Mouse (Mus musculus) CH12.LX (cell line): ENCODE data around the gene Pdcd6ip. TPM values are rescaled to one million over a fixed set of nuclear protein-coding genes. Genes with fewer than 3 reads are reported as not detected.

ENCODE experiments used
- DNase-seq: peaks from one replicate; pipeline ENCODE4 v3.0.0-alpha.2; 2013; ENCODE audit errors: extremely low read depth
- H3K27ac ChIP-seq: 2 replicates; pipeline ENCODE4 v1.5.1; 2012; ENCODE audit warnings: low read depth, mild to moderate bottlenecking, control low read depth, moderate library complexity; ENCODE audit not compliant: insufficient read depth
- H3K27me3 ChIP-seq: replicated peaks from 2 replicates; pipeline ENCODE3; 2012; ENCODE audit warnings: inconsistent platforms
- H3K36me3 ChIP-seq, 2 experiments: replicated peaks in 1 of 2; 2 replicates each; pipeline versions ENCODE3 to v1.6.1; 2012; ENCODE audit warnings: inconsistent platforms in 1 of 2, low read length in 1 of 2, mild to moderate bottlenecking in 1 of 2, mixed read lengths in 1 of 2, moderate library complexity in 1 of 2; ENCODE audit not compliant: control insufficient read depth in 1 of 2, insufficient read depth in 1 of 2
- H3K4me1 ChIP-seq, 2 experiments: 2 replicates each; pipeline ENCODE4 v1.6.1; 2012; ENCODE audit warnings: inconsistent platforms in 1 of 2, moderate library complexity in 1 of 2; ENCODE audit not compliant: insufficient read depth in 2 of 2, control insufficient read depth in 1 of 2
- H3K4me2 ChIP-seq: 2 replicates; pipeline ENCODE4 v1.6.1; 2012; ENCODE audit warnings: low read depth, mild to moderate bottlenecking, control low read depth; ENCODE audit not compliant: poor library complexity, insufficient read depth, severe bottlenecking
- H3K4me3 ChIP-seq, 3 experiments: fragments of 150-350 bp in 1 of 3; sonication (generic) in 1 of 3; replicated peaks in 1 of 3; 2 replicates each; pipeline versions ENCODE3 to v1.5.1; 2011 to 2012; ENCODE audit warnings: low read depth in 2 of 3, low read length in 2 of 3, mild to moderate bottlenecking in 2 of 3, moderate library complexity in 2 of 3, control low read depth in 1 of 3, improper control_type of control experiment in 1 of 3, inconsistent platforms in 1 of 3, mixed read lengths in 1 of 3; ENCODE audit not compliant: poor library complexity in 1 of 3
- H3K79me2 ChIP-seq: replicated peaks from 2 replicates; pipeline ENCODE4 v1.6.1; 2012; ENCODE audit warnings: mild to moderate bottlenecking, moderate library complexity; ENCODE audit not compliant: control insufficient read depth, poor library complexity, insufficient read depth, severe bottlenecking; ENCODE audit errors: extremely low read depth
- H3K9ac ChIP-seq: 2 replicates; pipeline ENCODE4 v1.6.1; 2012; ENCODE audit warnings: low read depth, mild to moderate bottlenecking, control low read depth, moderate library complexity; ENCODE audit not compliant: insufficient read depth
- H3K9me3 ChIP-seq: replicated peaks from 2 replicates; pipeline ENCODE3; 2012; ENCODE audit warnings: low read length, inconsistent platforms, mixed read lengths
- BHLHE40 ChIP-seq: IDR thresholded peaks from 2 replicates; pipeline ENCODE4 v1.6.1; 2011; ENCODE audit warnings: mild to moderate bottlenecking, low read depth, low read length, improper control_type of control experiment
- CTCF ChIP-seq, 2 experiments: IDR thresholded peaks in 1 of 2; conservative IDR thresholded peaks in 1 of 2; 2 replicates each; pipeline ENCODE4 v1.5.1; 2011 to 2012; ENCODE audit warnings: low read depth in 2 of 2, low read length in 2 of 2, improper control_type of control experiment in 1 of 2, inconsistent platforms in 1 of 2, mild to moderate bottlenecking in 1 of 2, moderate library complexity in 1 of 2
- EP300 ChIP-seq: IDR thresholded peaks from 2 replicates; pipeline ENCODE4 v1.6.1; 2011; ENCODE audit warnings: low read length, improper control_type of control experiment
- GABPA ChIP-seq: IDR thresholded peaks from 2 replicates; pipeline ENCODE4 v1.6.1; 2012; ENCODE audit warnings: low read depth, low read length, improper control_type of control experiment, inconsistent platforms; ENCODE audit not compliant: insufficient replicate concordance
- HCFC1 ChIP-seq: IDR thresholded peaks from 2 replicates; pipeline ENCODE4 v1.6.1; 2012; ENCODE audit warnings: low read depth, mild to moderate bottlenecking, inconsistent platforms, low read length, improper control_type of control experiment
- IRF4 ChIP-seq: IDR thresholded peaks from 2 replicates; pipeline ENCODE4 v1.6.1; 2014; ENCODE audit warnings: low read depth, mild to moderate bottlenecking, inconsistent platforms, low read length, improper control_type of control experiment
- JUND ChIP-seq: conservative IDR thresholded peaks from 2 replicates; pipeline ENCODE4 v1.6.1; 2011; ENCODE audit warnings: low read depth, low read length, improper control_type of control experiment
- KAT2A ChIP-seq: IDR thresholded peaks from 2 replicates; pipeline ENCODE4 v1.6.1; 2012; ENCODE audit warnings: low read length, improper control_type of control experiment, inconsistent platforms; ENCODE audit not compliant: insufficient replicate concordance
- MAX ChIP-seq: IDR thresholded peaks from 2 replicates; pipeline ENCODE4 v1.6.1; 2011; ENCODE audit warnings: low read length, improper control_type of control experiment
- MEF2A ChIP-seq: IDR thresholded peaks from 2 replicates; pipeline ENCODE4 v1.6.1; 2014; ENCODE audit warnings: low read depth, mild to moderate bottlenecking, inconsistent platforms, low read length, improper control_type of control experiment, borderline replicate concordance
- NELFE ChIP-seq: IDR thresholded peaks from 2 replicates; pipeline ENCODE4 v1.6.1; 2011; ENCODE audit warnings: low read depth, low read length, improper control_type of control experiment
- NRF1 ChIP-seq: IDR thresholded peaks from 2 replicates; pipeline ENCODE4 v1.6.1; 2014; ENCODE audit warnings: low read depth, mild to moderate bottlenecking, inconsistent platforms, low read length, improper control_type of control experiment, moderate library complexity
- RAD21 ChIP-seq: IDR thresholded peaks from 2 replicates; pipeline ENCODE4 v1.6.1; 2011; ENCODE audit warnings: low read depth, mild to moderate bottlenecking, low read length, improper control_type of control experiment, moderate library complexity
- SIN3A ChIP-seq: IDR thresholded peaks from 2 replicates; pipeline ENCODE4 v1.6.1; 2012; ENCODE audit warnings: low read length, improper control_type of control experiment, inconsistent platforms
- SMC3 ChIP-seq: IDR thresholded peaks from 2 replicates; pipeline ENCODE4 v1.6.1; 2011; ENCODE audit warnings: low read depth, low read length, improper control_type of control experiment
- ZMIZ1 ChIP-seq: IDR thresholded peaks from 2 replicates; pipeline ENCODE4 v1.6.1; 2012; ENCODE audit warnings: low read depth, mild to moderate bottlenecking, inconsistent platforms, low read length, improper control_type of control experiment
- dilution Hi-C: fragments of 300-500 bp; cut with MboI; formaldehyde crosslinking; loops from 2 replicates; pipeline ENCODE4 v1.14.3; 2020; ENCODE audit warnings: low sequenced_read_pairs; ENCODE audit not compliant: extremely low pct_unique_long_range_greater_than_20kb, extremely low pct_ligation_motif_present
- in situ Hi-C: fragments of 300-500 bp; cut with MboI; formaldehyde crosslinking; loops from 3 replicates; pipeline ENCODE4 v1.14.3; 2019; ENCODE audit warnings: low sequenced_read_pairs, low pct_ligation_motif_present, low pct_unique_long_range_greater_than_20kb, mixed read lengths
- polyA plus RNA-seq: library from polyadenylated mRNA; unstranded; fragments of >175 nt; gene quantifications from 2 replicates; pipeline ENCODE4 v1.2.1, GENCODE M21; 2012; ENCODE audit warnings: low read depth; ENCODE audit not compliant: insufficient read length
- total RNA-seq, 2 experiments: library from RNA; depleted of rRNA; stranded (reverse); fragments of 300-350 nt in 1 of 2; fragments of >200 nt in 1 of 2; gene quantifications; 2 replicates each; pipeline ENCODE4 v1.2.3; 2012 to 2014

Pdcd6ip gene
- total and polyA plus RNA-seq, 3 experiments = 23.3 to 75.6 (median 29.5) TPM

- H3K27me3 ChIP-seq = no peaks in the 10 kb centered on the region
- H3K9me3 ChIP-seq = no peaks in the 10 kb centered on the region
- H3K27ac ChIP-seq = no peak overlapping the region
- H3K36me3 ChIP-seq = no peaks in the 10 kb centered on the region
- no peaks in the 10 kb centered on the region for H3K79me2 ChIP-seq
- H3K4me1 ChIP-seq = peaks cover 0 to 10% of the 10 kb centered on the region in 2 experiments; a peak in 3 of 4 replicates
- no peak overlapping the region for H3K9ac ChIP-seq
- no peak for TF ChIP-seq CTCF (conservative IDR thresholded peaks at IDR 0.05 in 1 of 2, IDR thresholded peaks at IDR 0.05 in 1 of 2; ENCODE audit: low read depth in 2 of 2, low read length in 2 of 2)
- TF ChIP-seq NELFE = 0 out of 2 replicates have a peak, but pooled peaks have one; percentile 24
- TF ChIP-seq HCFC1 = no peak
- 0 out of 2 replicates have a peak, but pooled peaks have one; percentile 32 for TF ChIP-seq MAX
- TF ChIP-seq SMC3 = no peak
- no peak for TF ChIP-seq SIN3A
- TF ChIP-seq ZMIZ1 = no peak
- TF ChIP-seq GABPA = no peak
- no peak for TF ChIP-seq IRF4
- no peak for DNase-seq
- H3K4me2 ChIP-seq = no peak overlapping the region
- H3K4me3 ChIP-seq = no peak overlapping the region
- in situ Hi-C loops = loop anchor here (25.0 kb wide), 1 partner anchor 209 kb away; no protein-coding TSS in a partner anchor
- dilution Hi-C loops = no loop called here
These were observed 62.3 kb downstream of the Pdcd6ip start for GRCm38 (mm10) chr9:113645837-113646169.

DNA sequence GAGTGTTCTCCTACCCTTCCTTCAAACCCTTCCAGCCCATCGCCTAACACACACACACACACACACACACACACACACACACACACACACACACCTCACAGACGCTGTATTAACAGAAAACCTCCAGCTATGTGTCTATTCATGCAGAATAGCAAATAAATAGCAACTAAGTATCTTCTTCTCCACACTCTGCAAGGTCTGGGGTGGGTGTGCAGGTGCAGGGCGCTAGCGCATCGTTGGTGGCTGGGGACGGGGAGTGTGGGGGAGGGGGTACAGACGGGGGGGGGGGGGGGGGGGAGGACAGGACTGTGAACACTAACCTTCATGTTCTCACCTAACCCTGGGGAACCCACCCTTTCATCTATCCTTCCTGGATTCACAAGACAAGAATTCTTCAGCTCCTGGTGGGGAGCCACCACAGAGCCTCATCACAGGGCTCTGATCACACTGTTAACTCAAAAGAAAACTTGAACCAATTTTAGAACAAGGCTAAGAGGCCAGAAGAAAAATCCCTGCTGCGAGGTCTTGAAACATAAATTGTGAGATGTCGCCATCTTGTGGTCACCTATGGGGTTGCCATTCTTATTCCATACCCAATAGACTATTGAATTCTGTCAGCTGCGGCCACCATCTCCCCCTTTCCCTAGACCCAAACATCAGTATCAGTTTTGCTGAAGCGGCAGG, 62.8 kb downstream of the Pdcd6ip start:
- in situ Hi-C loops = loop anchor here (25.0 kb wide), 1 partner anchor 208 kb away; no protein-coding TSS in a partner anchor
- peak; percentile 68 for DNase-seq
- H3K27ac ChIP-seq = no peak overlapping the region
- H3K9me3 ChIP-seq = no peaks in the 10 kb centered on the region
- peak overlapping the region; percentile 67 for H3K4me2 ChIP-seq
- no peak overlapping the region for H3K9ac ChIP-seq
- TF ChIP-seq CTCF (conservative IDR thresholded peaks at IDR 0.05 in 1 of 2, IDR thresholded peaks at IDR 0.05 in 1 of 2; ENCODE audit: low read depth in 2 of 2, low read length in 2 of 2) = peak; percentile 70 to 88; a peak in 3 of 4 replicates
- TF ChIP-seq KAT2A = no peak
- TF ChIP-seq BHLHE40 = no peak
- peak; percentile 91 for TF ChIP-seq RAD21
- peak; percentile 81; the same call in 1 of the 2 replicates for TF ChIP-seq MEF2A
- TF ChIP-seq SMC3 = peak; percentile 65
- no peak for TF ChIP-seq ZMIZ1
- no peak for TF ChIP-seq NRF1
- TF ChIP-seq JUND = no peak
- no peak for TF ChIP-seq SIN3A
- no peak for TF ChIP-seq EP300
- peak; percentile 27; the same call in 1 of the 2 replicates for TF ChIP-seq IRF4
- no peaks in the 10 kb centered on the region for H3K79me2 ChIP-seq
- H3K4me1 ChIP-seq = peaks cover 0 to 5% of the 10 kb centered on the region in 2 experiments; a peak in 2 of 4 replicates
- dilution Hi-C loops = no loop called here
- H3K36me3 ChIP-seq = no peaks in the 10 kb centered on the region
- H3K27me3 ChIP-seq = no peaks in the 10 kb centered on the region
- H3K4me3 ChIP-seq = no peak overlapping the region
